Mouse (Mus musculus) liver, embryonic 11.5 days (tissue): ENCODE data around the gene Rassf4. TPM values are rescaled to one million over a fixed set of nuclear protein-coding genes. Genes with fewer than 3 reads are reported as not detected.

Experiments
- ATAC-seq: fragments of 200-750 bp; cut with Nextera tagmentation; replicated peaks from 2 replicates; pipeline ENCODE4 v1.8.0; 2017; ENCODE audit warnings: moderate number of reproducible peaks, mild to moderate bottlenecking, moderate TSS enrichment, moderate library complexity; ENCODE audit not compliant: low FRiP score
- DNase-seq: peaks from one replicate; pipeline ENCODE4 v3.0.0-alpha.2; 2017; ENCODE audit warnings: low spot score
- H3K27ac ChIP-seq: fragments of 300-500 bp; sonication (generic); 2 replicates; pipeline ENCODE4 v1.5.1; 2014; ENCODE audit warnings: mild to moderate bottlenecking, low read depth, low read length, control low read depth
- H3K27me3 ChIP-seq: fragments of 300-500 bp; sonication (generic); replicated peaks from 2 replicates; pipeline ENCODE4 v1.6.1; 2014; ENCODE audit warnings: low read length, mixed read lengths; ENCODE audit not compliant: control insufficient read depth, insufficient read depth
- H3K36me3 ChIP-seq: fragments of 300-500 bp; sonication (generic); 2 replicates; pipeline ENCODE4 v1.6.1; 2014; ENCODE audit warnings: mild to moderate bottlenecking, low read length, moderate library complexity, mixed read lengths; ENCODE audit not compliant: control insufficient read depth, insufficient read depth
- H3K4me1 ChIP-seq: fragments of 300-500 bp; sonication (generic); replicated peaks from 2 replicates; pipeline ENCODE4 v1.6.1; 2014; ENCODE audit warnings: low read length, mixed read lengths; ENCODE audit not compliant: control insufficient read depth, insufficient read depth
- H3K4me2 ChIP-seq: fragments of 300-500 bp; sonication (generic); 2 replicates; pipeline ENCODE4 v1.6.1; 2014; ENCODE audit warnings: mild to moderate bottlenecking, control low read depth, moderate library complexity
- H3K4me3 ChIP-seq: fragments of 300-500 bp; sonication (generic); 2 replicates; pipeline ENCODE4 v1.5.1; 2014; ENCODE audit warnings: low read depth, low read length, control low read depth
- H3K9ac ChIP-seq: fragments of 300-500 bp; sonication (generic); 2 replicates; pipeline ENCODE4 v1.6.1; 2014; ENCODE audit warnings: low read depth, low read length, control low read depth
- H3K9me3 ChIP-seq: fragments of 300-500 bp; sonication (generic); 2 replicates; pipeline ENCODE4 v1.6.1; 2016; ENCODE audit warnings: low read length, inconsistent platforms, mixed read lengths; ENCODE audit not compliant: control insufficient read depth
- WGBS: fragments of 180-500 bp; shearing (Covaris S2); extraction: QIAGEN DNeasy Blood & Tissue Kit; methylation state at CpG from one replicate; pipeline ENCODE4 v1.1.7; 2014; 5-methylcytosine and 5-hydroxymethylcytosine counted together
- polyA plus RNA-seq: library from polyadenylated mRNA; unstranded; fragments of >200 nt; fragmentation: Nextera tagmentation; extraction: Ambion mirVana; gene quantifications from 2 replicates; pipeline ENCODE4 v1.2.1, GENCODE M21; 2014

Rassf4 gene
- polyA plus RNA-seq, 1 experiment from 2014 or later, result 4.9 TPM

GRCm38 (mm10) chr6:116677321-116677720 lies 3.6 kb upstream of the Rassf4 start:
- Histone ChIP-seq H3K27ac (no peak overlapping the region), H3K9me3 (no peaks in the 10 kb centered on the region), H3K4me3 (no peak overlapping the region), H3K27me3 (no peaks in the 10 kb centered on the region), H3K4me2 (no peak overlapping the region), H3K4me1 (peaks cover 10% of the 10 kb centered on the region), H3K9ac (no peak overlapping the region), H3K36me3 (no peaks in the 10 kb centered on the region)
- no peak for ATAC-seq
- WGBS, result 74% methylated on average over 6 of the region's 6 CpGs
- no peak for DNase-seq

DNA sequence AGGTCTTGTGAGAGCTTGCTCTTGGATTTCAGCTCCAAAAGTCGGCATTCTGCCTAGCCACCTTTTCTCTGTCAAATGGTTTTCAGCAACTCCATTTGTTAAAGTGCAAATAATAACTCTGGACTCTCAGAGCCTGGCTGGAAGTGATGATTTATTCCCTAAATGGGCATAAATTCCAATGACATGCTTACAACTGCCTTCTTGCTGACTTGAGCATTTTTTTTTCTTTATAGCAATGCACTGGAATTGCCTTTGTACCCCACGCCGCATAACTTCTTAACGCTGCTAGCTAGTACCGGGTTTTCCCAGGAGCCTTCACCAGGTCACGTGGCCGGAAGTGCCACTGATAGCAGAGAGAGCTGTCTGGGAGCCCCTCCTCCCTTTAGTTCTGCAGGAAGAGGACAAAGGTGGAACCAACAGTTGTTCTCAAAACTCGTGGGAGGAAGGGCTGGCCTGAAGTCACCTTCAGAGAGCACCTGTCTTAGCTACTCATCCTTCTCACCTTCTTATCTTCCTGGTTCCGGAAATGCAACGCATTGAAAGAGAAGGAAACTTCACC lies 2.7 kb upstream of the Rassf4 start:
- no peaks in the 10 kb centered on the region for H3K27me3 ChIP-seq
- H3K27ac ChIP-seq, result no peak overlapping the region
- no peaks in the 10 kb centered on the region for H3K9me3 ChIP-seq
- H3K4me3 ChIP-seq, result no peak overlapping the region
- ATAC-seq (no peak), DNase-seq (no peak)
- no peak overlapping the region for H3K9ac ChIP-seq
- WGBS, result 62% methylated on average over 10 of the region's 10 CpGs
- H3K36me3 ChIP-seq, result no peaks in the 10 kb centered on the region
- H3K4me2 ChIP-seq, result no peak overlapping the region
- H3K4me1 ChIP-seq, result peaks cover 11% of the 10 kb centered on the region

DNA sequence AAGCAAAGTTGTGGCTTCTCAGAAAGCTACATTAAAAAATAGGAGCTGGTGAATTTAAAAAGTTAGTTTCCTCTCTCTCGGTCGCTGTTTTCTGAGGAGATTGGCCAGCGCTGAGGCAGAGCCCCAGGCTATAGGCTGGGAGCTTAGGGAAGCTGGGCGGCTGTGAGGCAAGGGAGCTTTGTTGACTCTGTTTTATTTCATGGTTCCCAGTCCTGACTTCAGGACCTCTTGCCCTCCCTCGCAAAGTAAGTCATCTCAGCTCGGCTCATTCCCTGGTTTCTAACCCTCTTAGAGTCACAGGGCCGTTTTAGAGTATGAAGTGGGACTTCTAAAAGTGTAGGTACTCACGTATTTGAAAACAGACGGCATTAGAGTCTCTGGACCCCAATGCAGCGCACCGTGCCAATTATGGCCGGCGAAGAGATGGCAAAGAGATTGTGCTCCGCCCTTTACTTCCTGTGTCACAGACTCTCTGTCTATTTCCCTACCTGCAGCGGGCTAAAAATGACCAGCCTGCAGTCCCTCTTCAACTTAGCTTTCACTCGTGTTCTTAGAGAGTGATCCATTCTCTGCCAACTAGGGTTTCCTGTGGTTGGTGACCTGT lies 633 bp upstream of the Rassf4 start:
- no peaks in the 10 kb centered on the region for H3K27me3 ChIP-seq
- 19% methylated on average over 16 of the region's 16 CpGs for WGBS
- H3K4me1 ChIP-seq, result peaks cover 14% of the 10 kb centered on the region
- H3K27ac ChIP-seq, result no peak overlapping the region
- ATAC-seq, result peak; percentile 41
- peak overlapping the region; percentile 96 for H3K4me2 ChIP-seq
- H3K9me3 ChIP-seq, result no peaks in the 10 kb centered on the region
- peak overlapping the region; percentile 58 for H3K4me3 ChIP-seq
- no peaks in the 10 kb centered on the region for H3K36me3 ChIP-seq
- peak overlapping the region; percentile 47; the same call in 1 of the 2 replicates for H3K9ac ChIP-seq
- no peak for DNase-seq

DNA sequence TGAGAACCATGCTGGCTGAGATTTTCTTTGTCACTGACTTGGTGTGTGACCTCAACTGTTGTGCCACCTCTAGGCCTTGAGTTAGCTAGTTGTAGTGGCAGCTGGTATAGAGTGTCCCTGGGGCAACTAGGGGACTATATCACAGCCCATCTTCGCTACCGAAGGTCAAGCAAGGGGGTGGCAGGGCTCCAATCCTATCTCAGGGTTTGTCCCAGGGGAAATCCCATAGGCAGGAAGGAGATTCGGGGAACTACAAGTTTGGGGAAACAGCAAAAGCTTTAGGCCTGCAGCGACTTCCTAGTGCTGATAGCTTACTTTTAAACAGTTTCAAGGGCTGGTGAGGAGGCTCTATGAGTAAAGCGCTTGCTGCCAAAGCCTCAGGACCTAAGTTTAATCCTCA lies 1.4 kb downstream of the Rassf4 start:
- no peak overlapping the region for H3K9ac ChIP-seq

GRCm38 (mm10) chr6:116671768-116672167 lies 2.0 kb downstream of the Rassf4 start:
- Histone ChIP-seq H3K27ac (no peak overlapping the region), H3K4me2 (no peak overlapping the region; the same call in 1 of the 2 replicates), H3K4me3 (no peak overlapping the region), H3K36me3 (no peaks in the 10 kb centered on the region), H3K9me3 (no peaks in the 10 kb centered on the region), H3K9ac (no peak overlapping the region), H3K27me3 (no peaks in the 10 kb centered on the region), H3K4me1 (peaks cover 11% of the 10 kb centered on the region)
- DNase-seq, result no peak
- 86% methylated on average over 4 of the region's 4 CpGs for WGBS
- no peak for ATAC-seq

More for the DNA sequence above, 1.4 kb downstream of the Rassf4 start:
- H3K36me3 ChIP-seq, result no peaks in the 10 kb centered on the region
- H3K4me2 ChIP-seq, result no peak overlapping the region
- ATAC-seq (no peak), DNase-seq (no peak)
- WGBS, result 79% methylated on average over 5 of the region's 5 CpGs
- no peak overlapping the region for H3K4me3 ChIP-seq
- no peaks in the 10 kb centered on the region for H3K27me3 ChIP-seq
- H3K9me3 ChIP-seq, result no peaks in the 10 kb centered on the region
- H3K4me1 ChIP-seq, result peaks cover 14% of the 10 kb centered on the region
- no peak overlapping the region for H3K27ac ChIP-seq

DNA sequence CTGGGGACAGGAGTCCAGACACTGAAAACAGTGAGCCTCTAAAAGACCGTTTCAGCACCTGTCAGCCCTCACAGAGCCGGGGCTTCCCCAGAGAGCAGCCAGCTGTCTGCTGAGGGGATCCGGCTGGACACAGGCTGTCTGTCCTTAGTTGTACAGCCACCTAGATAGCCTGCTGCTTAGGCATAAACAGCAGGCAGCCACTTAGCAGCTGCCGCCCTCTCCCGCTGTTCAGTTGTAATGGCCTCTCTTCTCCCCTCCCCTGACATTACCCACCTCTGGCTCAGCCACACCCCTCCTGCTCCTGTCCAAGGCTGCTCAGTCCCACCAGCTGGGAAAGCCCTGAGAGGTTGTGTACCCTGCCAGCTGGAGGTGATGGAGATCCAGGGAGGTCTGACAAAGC lies 2.7 kb downstream of the Rassf4 start:
- H3K27me3 ChIP-seq, result no peaks in the 10 kb centered on the region
- ATAC-seq, result no peak
- 41% methylated on average over 5 of the region's 5 CpGs for WGBS
- no peaks in the 10 kb centered on the region for H3K9me3 ChIP-seq
- H3K9ac ChIP-seq, result no peak overlapping the region
- no peak overlapping the region for H3K27ac ChIP-seq
- no peak overlapping the region for H3K4me3 ChIP-seq
- no peak for DNase-seq
- H3K4me2 ChIP-seq, result no peak overlapping the region
- no peaks in the 10 kb centered on the region for H3K36me3 ChIP-seq
- peaks cover 7% of the 10 kb centered on the region for H3K4me1 ChIP-seq

- DNase-seq (no peak), ATAC-seq (no peak)
- H3K9me3 ChIP-seq, result no peaks in the 10 kb centered on the region
- no peak overlapping the region for H3K4me2 ChIP-seq
- no peaks in the 10 kb centered on the region for H3K36me3 ChIP-seq
- no peak overlapping the region for H3K27ac ChIP-seq
- no peak overlapping the region for H3K9ac ChIP-seq
- H3K4me3 ChIP-seq, result no peak overlapping the region
- peaks cover 7% of the 10 kb centered on the region for H3K4me1 ChIP-seq
- no peaks in the 10 kb centered on the region for H3K27me3 ChIP-seq
- 61% methylated on average over 6 of the region's 6 CpGs for WGBS
These were observed 3.6 kb downstream of the Rassf4 start for GRCm38 (mm10) chr6:116670144-116670543.

GRCm38 (mm10) chr6:116668682-116669470 lies 4.9 kb downstream of the Rassf4 start:
- Histone ChIP-seq H3K9ac (no peak overlapping the region), H3K9me3 (no peaks in the 10 kb centered on the region), H3K27me3 (no peaks in the 10 kb centered on the region), H3K4me2 (no peak overlapping the region), H3K4me3 (no peak overlapping the region), H3K4me1 (peaks cover 4% of the 10 kb centered on the region), H3K36me3 (no peaks in the 10 kb centered on the region), H3K27ac (no peak overlapping the region)
- ATAC-seq (no peak), DNase-seq (no peak)
- WGBS, result 30% methylated on average over 11 of the region's 11 CpGs
